Mouse (Mus musculus) testis, adult 2 months (tissue): ENCODE results near the gene Mab21l1.

ENCODE experiments used
- CTCF ChIP-seq: fragments of 200-500 bp; IDR thresholded peaks from 2 replicates; pipeline ENCODE4 v1.5.1; 2012; ENCODE audit warnings: low read depth, mild to moderate bottlenecking, inconsistent platforms, low read length, moderate library complexity; ENCODE audit not compliant: control insufficient read depth, insufficient read depth, insufficient replicate concordance
- POLR2A ChIP-seq: fragments of 200-500 bp; IDR thresholded peaks from 2 replicates; pipeline ENCODE4 v1.6.1; 2012; ENCODE audit warnings: low read depth, mild to moderate bottlenecking, inconsistent platforms, low read length, moderate library complexity; ENCODE audit not compliant: control insufficient read depth

GRCm38 (mm10) chr3:55828481-55829256, 46.4 kb downstream of the Mab21l1 start:
- TF ChIP-seq CTCF = no peak
- no peak for TF ChIP-seq POLR2A
